Mouse (Mus musculus): ENCODE measurements at regions not wholly inside any gene's neighbourhood (a gene's known extent, or its start where the extent isn't known, plus 50 kb on each side); places are given as distances from the start of the nearest gene placed in this dataset.

DNA sequence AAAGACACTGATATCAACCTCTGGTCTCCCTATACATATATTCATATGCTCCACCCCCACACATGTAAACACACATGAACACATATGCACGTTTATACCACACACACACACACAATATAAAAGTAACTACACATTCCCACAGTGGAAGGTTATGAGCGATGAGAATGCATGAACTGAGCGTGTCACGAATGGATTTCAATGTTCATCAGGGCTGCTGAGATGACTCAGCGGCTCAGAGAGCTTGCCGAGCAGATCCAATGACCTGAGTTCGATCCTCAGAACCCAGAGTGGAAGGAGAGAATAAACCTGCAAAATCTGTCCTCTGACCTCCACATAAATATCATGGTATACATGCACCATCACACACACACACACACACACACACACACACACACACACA lies 77.3 kb downstream of the Vegfa start:
- TF ChIP-seq GATA1 (IDR thresholded peaks at IDR 0.05; ENCODE audit: borderline replicate concordance, low read length) = no peak
- TF ChIP-seq FLI1 (IDR thresholded peaks at IDR 0.05; ENCODE audit: low read length) = no peak
